Mouse (Mus musculus) embryonic fibroblast, embryonic 13.5 days (primary cell): ENCODE measurements around the gene Supt3.

Experiments
- CTCF ChIP-seq: IDR thresholded peaks from 2 replicates; pipeline ENCODE4 v1.5.1; 2011; ENCODE audit warnings: mild to moderate bottlenecking, control low read depth, low read length, moderate library complexity, borderline replicate concordance; ENCODE audit not compliant: insufficient read depth
- POLR2A ChIP-seq: IDR thresholded peaks from 2 replicates; pipeline ENCODE4 v1.6.1; 2011; ENCODE audit warnings: low read depth, mild to moderate bottlenecking, control low read depth, low read length, moderate library complexity

- TF ChIP-seq CTCF: no peak
- no peak for TF ChIP-seq POLR2A
Observed at GRCm38 (mm10) chr17:44797331-44797730, 20.4 kb downstream of the Supt3 start.
